Mouse (Mus musculus) liver, embryonic 11.5 days (tissue): ENCODE measurements around the gene Zfp457. TPM values are rescaled to one million over a fixed set of nuclear protein-coding genes. Genes with fewer than 3 reads are reported as not detected.

ENCODE experiments used
- ATAC-seq: fragments of 200-750 bp; cut with Nextera tagmentation; replicated peaks from 2 replicates; pipeline ENCODE4 v1.8.0; 2017; ENCODE audit warnings: moderate number of reproducible peaks, mild to moderate bottlenecking, moderate TSS enrichment, moderate library complexity; ENCODE audit not compliant: low FRiP score
- DNase-seq: peaks from one replicate; pipeline ENCODE4 v3.0.0-alpha.2; 2017; ENCODE audit warnings: low spot score
- H3K27ac ChIP-seq: fragments of 300-500 bp; sonication (generic); 2 replicates; pipeline ENCODE4 v1.5.1; 2014; ENCODE audit warnings: mild to moderate bottlenecking, low read depth, low read length, control low read depth
- H3K27me3 ChIP-seq: fragments of 300-500 bp; sonication (generic); replicated peaks from 2 replicates; pipeline ENCODE4 v1.6.1; 2014; ENCODE audit warnings: low read length, mixed read lengths; ENCODE audit not compliant: control insufficient read depth, insufficient read depth
- H3K36me3 ChIP-seq: fragments of 300-500 bp; sonication (generic); 2 replicates; pipeline ENCODE4 v1.6.1; 2014; ENCODE audit warnings: mild to moderate bottlenecking, low read length, moderate library complexity, mixed read lengths; ENCODE audit not compliant: control insufficient read depth, insufficient read depth
- H3K4me1 ChIP-seq: fragments of 300-500 bp; sonication (generic); replicated peaks from 2 replicates; pipeline ENCODE4 v1.6.1; 2014; ENCODE audit warnings: low read length, mixed read lengths; ENCODE audit not compliant: control insufficient read depth, insufficient read depth
- H3K4me2 ChIP-seq: fragments of 300-500 bp; sonication (generic); 2 replicates; pipeline ENCODE4 v1.6.1; 2014; ENCODE audit warnings: mild to moderate bottlenecking, control low read depth, moderate library complexity
- H3K4me3 ChIP-seq: fragments of 300-500 bp; sonication (generic); 2 replicates; pipeline ENCODE4 v1.5.1; 2014; ENCODE audit warnings: low read depth, low read length, control low read depth
- H3K9ac ChIP-seq: fragments of 300-500 bp; sonication (generic); 2 replicates; pipeline ENCODE4 v1.6.1; 2014; ENCODE audit warnings: low read depth, low read length, control low read depth
- H3K9me3 ChIP-seq: fragments of 300-500 bp; sonication (generic); 2 replicates; pipeline ENCODE4 v1.6.1; 2016; ENCODE audit warnings: low read length, inconsistent platforms, mixed read lengths; ENCODE audit not compliant: control insufficient read depth
- WGBS: fragments of 180-500 bp; shearing (Covaris S2); extraction: QIAGEN DNeasy Blood & Tissue Kit; methylation state at CpG from one replicate; pipeline ENCODE4 v1.1.7; 2014; 5-methylcytosine and 5-hydroxymethylcytosine counted together
- polyA plus RNA-seq: library from polyadenylated mRNA; unstranded; fragments of >200 nt; fragmentation: Nextera tagmentation; extraction: Ambion mirVana; gene quantifications from 2 replicates; pipeline ENCODE4 v1.2.1, GENCODE M21; 2014

Gene Zfp457
- polyA plus RNA-seq, 1 experiment from 2014 or later: not detected

DNA sequence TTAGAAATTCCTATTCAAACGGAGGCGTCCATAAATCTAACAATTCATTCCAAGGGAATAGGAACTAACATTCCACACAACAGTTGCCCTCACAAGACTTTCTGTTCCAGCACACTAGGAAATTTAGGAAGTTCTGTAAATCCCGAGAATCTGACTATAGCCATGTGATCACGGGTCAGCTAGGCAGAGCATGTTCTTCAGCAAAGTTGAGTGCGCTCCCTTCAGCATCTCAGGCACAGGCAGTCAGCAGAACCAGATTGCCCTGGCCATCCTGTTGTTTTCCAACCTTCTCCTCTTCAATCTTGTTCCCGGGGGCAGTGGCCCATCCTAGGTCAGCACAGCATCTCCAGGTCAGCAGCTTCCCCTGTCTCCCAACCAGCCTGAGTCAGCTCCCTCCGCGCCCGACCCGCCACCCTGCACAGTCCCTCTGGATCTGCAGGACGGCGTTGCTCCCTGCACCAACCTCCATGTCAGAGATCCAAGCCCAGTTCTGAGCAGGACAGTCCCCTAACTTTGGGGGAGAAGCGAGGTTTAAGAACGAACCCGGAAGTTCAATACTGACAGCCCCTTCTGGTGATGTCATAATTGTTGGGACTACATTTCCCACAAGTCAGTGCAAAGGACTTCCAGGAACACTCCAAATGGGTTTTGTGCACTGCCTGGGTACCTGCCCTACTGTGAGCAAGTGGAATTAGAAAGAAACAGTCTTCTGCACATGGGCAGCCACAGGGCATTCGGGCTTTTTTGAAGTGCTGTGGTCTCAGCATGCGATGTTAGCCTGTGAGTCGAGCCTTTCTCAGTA, 37.5 kb downstream of the Zfp457 start:
- Histone ChIP-seq H3K4me3 (peak overlapping the region; percentile 79), H3K4me1 (no peaks in the 10 kb centered on the region), H3K9ac (peak overlapping the region; percentile 74), H3K9me3 (peaks cover 4% of the 10 kb centered on the region; the same call in 1 of the 2 replicates), H3K27ac (no peak overlapping the region; the same call in 1 of the 2 replicates), H3K36me3 (0 out of 2 replicates have a peak, but pooled peaks cover 2% of the 10 kb centered on the region), H3K4me2 (peak overlapping the region; percentile 79), H3K27me3 (no peaks in the 10 kb centered on the region)
- ATAC-seq (peak; percentile 99), DNase-seq (peak; percentile 74)
- WGBS: 6% methylated on average over 18 of the region's 18 CpGs

Other genes starting within 250 kb of the Zfp457 start
- 2.0 and 2.2 TPM in 2 replicates for gene Zfp712, start 245.3 kb downstream of the Zfp457 start, polyA plus RNA-seq
- 2.7 and 4.1 TPM in 2 replicates for gene Zfp708, start 208.5 kb downstream of the Zfp457 start, polyA plus RNA-seq
- gene Gm28557, start 197.9 kb downstream of the Zfp457 start, polyA plus RNA-seq: 2.3 and 3.6 TPM in 2 replicates
- gene Rslcan18, start 190.2 kb downstream of the Zfp457 start, polyA plus RNA-seq: 0.08 and 0.48 TPM in 2 replicates
- gene Zfp759, start 184.8 kb downstream of the Zfp457 start, polyA plus RNA-seq: 1.3 and 1.8 TPM in 2 replicates
- 2.3 and 2.7 TPM in 2 replicates for gene Rsl1, start 133.3 kb downstream of the Zfp457 start, polyA plus RNA-seq
- gene Zfp455, start 112.0 kb downstream of the Zfp457 start, polyA plus RNA-seq: 1.2 and 2.0 TPM in 2 replicates
- gene Zfp458, start 28.0 kb downstream of the Zfp457 start, polyA plus RNA-seq: 0.95 and 0.97 TPM in 2 replicates
- gene Zfp595, start 26.1 kb upstream of the Zfp457 start, polyA plus RNA-seq: 2.0 and 2.3 TPM in 2 replicates
- gene Gm28044, start 54.1 kb upstream of the Zfp457 start, polyA plus RNA-seq: 0.41 and 0.58 TPM in 2 replicates
- 1.5 and 1.9 TPM in 2 replicates for gene Zfp953, start 54.1 kb upstream of the Zfp457 start, polyA plus RNA-seq
- 0.62 TPM in 1 of 2 replicates, not detected in the other for gene Gm28041, start 69.2 kb upstream of the Zfp457 start, polyA plus RNA-seq
- gene Zfp456, start 69.3 kb upstream of the Zfp457 start, polyA plus RNA-seq: 1.4 and 1.5 TPM in 2 replicates
- 3.0 and 4.4 TPM in 2 replicates for gene Zfp429, start 93.3 kb upstream of the Zfp457 start, polyA plus RNA-seq
- gene Zfp459, start 114.9 kb upstream of the Zfp457 start, polyA plus RNA-seq: 0.74 and 0.75 TPM in 2 replicates
- 5.8 and 6.9 TPM in 2 replicates for gene Zfp874a, start 145.1 kb upstream of the Zfp457 start, polyA plus RNA-seq
- gene Zfp874b, start 177.8 kb upstream of the Zfp457 start, polyA plus RNA-seq: 2.6 and 2.8 TPM in 2 replicates
- 8.0 and 9.2 TPM in 2 replicates for gene Zfp58, start 194.1 kb upstream of the Zfp457 start, polyA plus RNA-seq
- not detected in 2 replicates for gene Gm26965, start 219.7 kb upstream of the Zfp457 start, polyA plus RNA-seq
- gene Zfp87, start 219.7 kb upstream of the Zfp457 start, polyA plus RNA-seq: 13.9 and 15.7 TPM in 2 replicates
- gene Zfp748, start 247.3 kb upstream of the Zfp457 start, polyA plus RNA-seq: 9.8 and 12.1 TPM in 2 replicates